Mouse (Mus musculus): ENCODE results near the gene Zfp652. TPM values are rescaled to one million over a fixed set of nuclear protein-coding genes. Genes with fewer than 3 reads are reported as not detected.

Zfp652 gene
- polyA plus RNA-seq, 1 experiment, result 30.1 TPM

- H3K4me3 ChIP-seq (replicated peaks; ENCODE audit: insufficient read depth, low read depth, low read length), result no peak overlapping the region
- no peaks in the 10 kb centered on the region for H3K4me1 ChIP-seq (ENCODE audit: control insufficient read depth, insufficient read depth, low read length)
- 61% methylated on average over 5 of the region's 5 CpGs for WGBS
- no peak for DNase-seq
- TF ChIP-seq POLR2A (IDR thresholded peaks at IDR 0.05; ENCODE audit: borderline replicate concordance, insufficient read depth, low read length), result no peak
- TF ChIP-seq CTCF (IDR thresholded peaks at IDR 0.05; ENCODE audit: borderline replicate concordance, insufficient read depth, low read depth, low read length), result no peak
- H3K27ac ChIP-seq (ENCODE audit: insufficient read depth, low read length), result no peak overlapping the region
- no peaks in the 10 kb centered on the region for H3K27me3 ChIP-seq (ENCODE audit: control insufficient read depth, insufficient read depth, low read length)
Measured at GRCm38 (mm10) chr11:95814857-95815256, 102.4 kb downstream of the Zfp652 start.

- DNase-seq, result no peak
- Histone ChIP-seq H3K27ac (ENCODE audit: insufficient read depth, low read length) (no peak overlapping the region), H3K27me3 (ENCODE audit: control insufficient read depth, insufficient read depth, low read length) (no peaks in the 10 kb centered on the region), H3K4me1 (ENCODE audit: control insufficient read depth, insufficient read depth, low read length) (no peaks in the 10 kb centered on the region), H3K4me3 (replicated peaks; ENCODE audit: insufficient read depth, low read depth, low read length) (no peak overlapping the region)
- 55% methylated on average over 9 of the region's 9 CpGs for WGBS
- TF ChIP-seq POLR2A (IDR thresholded peaks at IDR 0.05; ENCODE audit: borderline replicate concordance, insufficient read depth, low read length) (no peak), CTCF (IDR thresholded peaks at IDR 0.05; ENCODE audit: borderline replicate concordance, insufficient read depth, low read depth, low read length) (no peak)
Measured at GRCm38 (mm10) chr11:95815412-95815811, 102.9 kb downstream of the Zfp652 start.

- WGBS, result 76% methylated on average over 8 of the region's 8 CpGs
Measured at GRCm38 (mm10) chr11:95819138-95819537, 106.7 kb downstream of the Zfp652 start.

GRCm38 (mm10) chr11:95821511-95821910 is 109.0 kb downstream of the Zfp652 start:
- no peak overlapping the region for H3K27ac ChIP-seq (ENCODE audit: insufficient read depth, low read length)
- WGBS, result 84% methylated on average over 3 of the region's 3 CpGs
- no peaks in the 10 kb centered on the region; the same call in 1 of the 2 replicates for H3K4me1 ChIP-seq (ENCODE audit: control insufficient read depth, insufficient read depth, low read length)
- no peak for DNase-seq
- H3K27me3 ChIP-seq (ENCODE audit: control insufficient read depth, insufficient read depth, low read length), result no peaks in the 10 kb centered on the region
- no peak for TF ChIP-seq CTCF (IDR thresholded peaks at IDR 0.05; ENCODE audit: borderline replicate concordance, insufficient read depth, low read depth, low read length)
- H3K4me3 ChIP-seq (replicated peaks; ENCODE audit: insufficient read depth, low read depth, low read length), result no peak overlapping the region

More at GRCm38 (mm10) chr11:95819138-95819537, 106.7 kb downstream of the Zfp652 start:
- H3K4me1 ChIP-seq (ENCODE audit: control insufficient read depth, insufficient read depth, low read length), result no peaks in the 10 kb centered on the region
- DNase-seq, result no peak
- no peak overlapping the region for H3K4me3 ChIP-seq (replicated peaks; ENCODE audit: insufficient read depth, low read depth, low read length)
- no peaks in the 10 kb centered on the region for H3K27me3 ChIP-seq (ENCODE audit: control insufficient read depth, insufficient read depth, low read length)
- H3K27ac ChIP-seq (ENCODE audit: insufficient read depth, low read length), result no peak overlapping the region
- no peak for TF ChIP-seq POLR2A (IDR thresholded peaks at IDR 0.05; ENCODE audit: borderline replicate concordance, insufficient read depth, low read length)
- no peak for TF ChIP-seq CTCF (IDR thresholded peaks at IDR 0.05; ENCODE audit: borderline replicate concordance, insufficient read depth, low read depth, low read length)

- 95% methylated on average over 4 of the region's 4 CpGs for WGBS
- Histone ChIP-seq H3K27me3 (ENCODE audit: control insufficient read depth, insufficient read depth, low read length) (no peaks in the 10 kb centered on the region), H3K4me3 (replicated peaks; ENCODE audit: insufficient read depth, low read depth, low read length) (no peak overlapping the region), H3K4me1 (ENCODE audit: control insufficient read depth, insufficient read depth, low read length) (no peaks in the 10 kb centered on the region; the same call in 1 of the 2 replicates), H3K27ac (ENCODE audit: insufficient read depth, low read length) (no peak overlapping the region)
- TF ChIP-seq CTCF (IDR thresholded peaks at IDR 0.05; ENCODE audit: borderline replicate concordance, insufficient read depth, low read depth, low read length) (no peak), POLR2A (IDR thresholded peaks at IDR 0.05; ENCODE audit: borderline replicate concordance, insufficient read depth, low read length) (no peak)
- no peak for DNase-seq
Measured at GRCm38 (mm10) chr11:95822437-95822836, 110.0 kb downstream of the Zfp652 start.

- TF ChIP-seq CTCF (IDR thresholded peaks at IDR 0.05; ENCODE audit: borderline replicate concordance, insufficient read depth, low read depth, low read length) (no peak), POLR2A (IDR thresholded peaks at IDR 0.05; ENCODE audit: borderline replicate concordance, insufficient read depth, low read length) (peak; percentile 48)
- peak; percentile 95 for DNase-seq
- peak within 1 kb of the TSS; percentile 83 for H3K27ac ChIP-seq (ENCODE audit: insufficient read depth, low read length)
- no peaks in the 10 kb centered on the region for H3K27me3 ChIP-seq (ENCODE audit: control insufficient read depth, insufficient read depth, low read length)
- peak within 1 kb of the TSS; percentile 84 for H3K4me3 ChIP-seq (replicated peaks; ENCODE audit: insufficient read depth, low read depth, low read length)
- WGBS, result under 1% methylated on average over 66 of the region's 78 CpGs
- no peaks in the 10 kb centered on the region; the same call in 1 of the 2 replicates for H3K4me1 ChIP-seq (ENCODE audit: control insufficient read depth, insufficient read depth, low read length)
Measured at GRCm38 (mm10) chr11:95824071-95824876, 111.8 kb downstream of the Zfp652 start, which contains the start of gene Phospho1. Gene Phospho1 (plus strand): TSS chr11:95824499.

GRCm38 (mm10) chr11:95824877-95825243 is 112.4 kb downstream of the Zfp652 start:
- peak overlapping the region; percentile 83 for H3K27ac ChIP-seq (ENCODE audit: insufficient read depth, low read length)

GRCm38 (mm10) chr11:95825625-95826024 is 113.2 kb downstream of the Zfp652 start:
- TF ChIP-seq POLR2A (IDR thresholded peaks at IDR 0.05; ENCODE audit: borderline replicate concordance, insufficient read depth, low read length) (no peak), CTCF (IDR thresholded peaks at IDR 0.05; ENCODE audit: borderline replicate concordance, insufficient read depth, low read depth, low read length) (no peak)
- H3K27ac ChIP-seq (ENCODE audit: insufficient read depth, low read length), result no peak overlapping the region
- H3K27me3 ChIP-seq (ENCODE audit: control insufficient read depth, insufficient read depth, low read length), result no peaks in the 10 kb centered on the region
- WGBS, result 41% methylated on average over 3 of the region's 3 CpGs
- DNase-seq, result no peak
- no peaks in the 10 kb centered on the region; the same call in 1 of the 2 replicates for H3K4me1 ChIP-seq (ENCODE audit: control insufficient read depth, insufficient read depth, low read length)
- peak overlapping the region; percentile 84 for H3K4me3 ChIP-seq (replicated peaks; ENCODE audit: insufficient read depth, low read depth, low read length)

More at GRCm38 (mm10) chr11:95824877-95825243, 112.4 kb downstream of the Zfp652 start:
- WGBS, result under 1% methylated on average over 11 of the region's 11 CpGs
- Histone ChIP-seq H3K4me1 (ENCODE audit: control insufficient read depth, insufficient read depth, low read length) (no peaks in the 10 kb centered on the region; the same call in 1 of the 2 replicates), H3K4me3 (replicated peaks; ENCODE audit: insufficient read depth, low read depth, low read length) (peak overlapping the region; percentile 84), H3K27me3 (ENCODE audit: control insufficient read depth, insufficient read depth, low read length) (no peaks in the 10 kb centered on the region)
- peak; percentile 81 to 84 for DNase-seq
- TF ChIP-seq POLR2A (IDR thresholded peaks at IDR 0.05; ENCODE audit: borderline replicate concordance, insufficient read depth, low read length) (no peak), CTCF (IDR thresholded peaks at IDR 0.05; ENCODE audit: borderline replicate concordance, insufficient read depth, low read depth, low read length) (no peak)
